Mouse (Mus musculus): ENCODE measurements around the gene Usp11.

DNA sequence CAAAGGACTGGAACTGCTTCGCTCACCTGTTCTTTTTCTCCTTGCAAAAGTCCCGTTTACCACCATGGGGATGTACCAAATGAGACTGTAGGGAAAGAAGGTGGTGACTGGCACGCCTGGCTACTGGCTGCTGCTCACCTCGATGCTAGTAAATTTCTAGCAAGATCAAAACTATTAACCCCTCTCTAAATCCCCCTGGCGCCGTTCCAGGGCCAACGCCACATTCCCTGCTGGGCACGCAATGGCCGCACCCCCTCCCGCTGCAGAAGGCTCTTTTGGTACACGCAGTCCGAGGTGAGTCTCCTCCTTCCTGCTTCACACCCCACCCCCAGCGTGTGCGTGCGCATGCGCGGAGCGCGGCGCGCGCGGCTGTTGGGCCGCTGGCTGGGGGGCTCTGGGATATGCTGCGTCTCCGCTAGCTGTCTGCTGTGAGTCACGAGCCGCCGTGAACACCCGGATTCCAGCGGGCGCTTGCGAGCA is 15.6 kb upstream of the Usp11 start:
- no peak for TF ChIP-seq CTCF (IDR thresholded peaks at IDR 0.05; ENCODE audit: low read depth)
- peak; percentile 31 for TF ChIP-seq EP300 (optimal IDR thresholded peaks at IDR 0.05)
